Mouse (Mus musculus) A20 (cell line): ENCODE data around the gene Cln5.
A peak's percentile ranks its signal among the peaks of the same experiment; 100 is the strongest.

ENCODE experiments used
- DNase-seq: peaks from one replicate; pipeline ENCODE4 v3.0.0-alpha.2; 2011; ENCODE audit warnings: low read depth, low spot score

Cln5 gene

DNA sequence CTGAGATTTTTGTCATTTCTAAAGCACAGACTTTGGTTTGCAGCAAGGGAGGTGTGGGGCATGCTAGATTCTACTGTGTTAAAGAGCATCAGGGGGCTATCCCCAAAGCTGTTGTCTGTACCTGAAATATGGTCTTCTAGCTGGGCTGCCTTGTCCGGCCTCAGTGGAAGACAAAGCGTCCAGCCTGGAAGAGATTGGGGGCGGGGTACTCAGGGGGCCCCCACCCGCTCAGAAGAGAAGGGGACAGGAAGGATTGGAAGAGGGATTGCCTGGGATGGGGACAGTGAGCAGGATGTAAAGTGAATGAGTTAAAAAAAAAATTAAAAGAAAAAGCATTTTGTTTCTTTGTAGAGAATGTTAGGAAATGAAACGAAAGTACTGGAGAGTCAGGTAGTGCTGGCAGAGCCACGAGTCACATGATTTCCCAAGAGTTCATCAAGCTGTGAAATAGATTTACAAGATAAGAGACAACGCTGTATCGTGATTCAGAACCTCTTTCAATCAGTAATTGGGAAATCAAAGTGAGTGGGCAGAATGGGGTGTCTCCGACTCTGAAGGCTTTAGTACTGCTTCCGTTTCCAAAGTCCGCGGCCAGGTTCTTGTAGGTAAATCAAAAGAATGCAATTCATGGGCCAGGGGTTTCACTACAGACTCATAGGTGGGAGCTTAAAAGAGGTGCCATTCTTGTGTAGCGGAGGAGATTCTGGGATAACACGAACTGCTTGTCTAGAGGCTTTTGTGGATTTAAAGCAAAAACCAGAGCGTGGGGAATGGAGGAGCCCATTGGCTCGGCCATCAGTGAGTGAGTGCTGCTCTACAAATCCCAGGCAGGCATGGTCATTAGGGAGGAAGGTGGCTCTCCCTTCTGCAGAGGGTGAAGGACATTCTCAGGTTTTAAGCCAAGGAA, 8.2 kb downstream of the Cln5 start:
- DNase-seq = no peak

- DNase-seq = no peak
Measured at GRCm38 (mm10) chr14:103079209-103079977, 9.4 kb downstream of the Cln5 start.

DNA sequence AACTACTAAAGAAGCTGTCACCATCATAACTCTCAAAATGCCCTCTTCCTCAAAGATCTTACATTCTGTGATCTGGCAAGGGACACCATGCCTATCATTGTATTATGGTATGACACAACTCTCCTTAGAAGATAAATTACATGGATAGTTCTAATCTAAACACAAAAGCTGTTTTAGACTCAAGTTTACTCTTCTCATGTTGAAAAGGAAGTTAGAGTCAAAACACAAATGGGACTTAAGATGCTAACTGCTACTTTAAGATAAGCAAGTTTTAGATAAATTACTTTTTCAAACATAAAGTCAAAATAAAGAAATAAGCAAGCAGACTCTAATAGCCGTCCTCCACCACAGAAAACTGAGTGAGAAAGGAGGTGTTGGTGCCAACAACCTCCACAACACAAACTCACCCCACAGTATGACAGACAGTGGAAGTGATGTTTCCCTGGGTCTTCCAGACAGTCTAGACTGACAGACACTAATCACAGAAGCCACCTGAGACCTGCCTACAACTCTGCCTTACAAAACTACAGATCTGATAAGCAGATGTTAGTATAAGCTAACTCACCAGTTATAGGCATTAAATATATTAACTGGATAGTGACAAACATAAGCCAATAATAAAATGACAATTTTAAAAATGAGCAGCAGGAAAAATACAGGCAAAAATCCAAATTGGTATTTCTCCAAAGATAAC, 16.0 kb downstream of the Cln5 start:
- no peak for DNase-seq

DNA sequence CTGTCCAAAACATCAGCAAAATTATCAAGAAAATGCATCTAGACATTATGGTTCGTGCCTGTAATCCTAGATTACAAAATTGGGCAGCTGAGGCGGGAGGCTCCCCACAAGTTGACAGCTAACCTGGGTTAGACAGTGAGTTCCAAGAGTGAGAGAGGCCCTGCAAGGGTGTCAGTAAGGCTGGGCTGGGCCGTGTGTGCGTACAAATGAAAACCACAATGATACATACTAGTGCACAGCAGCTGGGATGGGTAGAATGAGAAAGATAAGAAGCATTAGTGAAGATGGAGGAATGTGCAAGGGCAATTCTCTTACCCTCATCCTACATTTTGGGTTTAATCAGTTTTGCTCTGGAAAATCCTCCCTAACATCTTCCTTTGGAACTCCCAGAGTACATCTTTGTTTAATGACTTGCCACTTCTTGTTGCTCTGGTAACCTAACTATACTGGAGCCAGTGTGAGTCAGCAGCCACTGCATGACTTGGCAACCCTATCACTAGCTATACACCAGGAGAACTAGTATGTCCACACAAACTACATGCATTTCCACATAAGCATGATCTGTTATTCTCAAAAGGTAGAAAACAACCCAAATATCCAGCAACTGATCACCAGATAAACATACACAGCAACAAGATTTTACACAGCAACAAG, 16.8 kb downstream of the Cln5 start:
- no peak for DNase-seq

DNA sequence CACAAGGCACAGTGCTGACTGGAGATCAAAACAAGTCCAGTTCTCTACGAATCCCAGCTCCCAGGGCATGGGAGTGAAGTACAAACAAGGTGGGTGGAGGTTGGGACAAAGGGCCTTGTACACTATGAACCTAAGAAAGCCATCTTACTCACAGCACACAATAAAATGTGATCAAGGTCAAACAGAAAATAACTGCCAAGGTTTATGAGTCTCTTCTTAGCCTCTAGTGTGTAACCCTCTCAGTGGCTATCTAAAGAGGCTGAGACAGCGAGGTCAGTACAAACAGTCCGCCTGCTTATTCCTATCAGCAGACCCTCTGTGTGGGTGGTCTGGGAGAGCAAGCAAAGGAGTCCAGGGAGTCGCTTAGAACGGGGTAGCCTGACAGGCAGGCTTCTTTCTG, 17.8 kb downstream of the Cln5 start:
- DNase-seq = no peak

DNA sequence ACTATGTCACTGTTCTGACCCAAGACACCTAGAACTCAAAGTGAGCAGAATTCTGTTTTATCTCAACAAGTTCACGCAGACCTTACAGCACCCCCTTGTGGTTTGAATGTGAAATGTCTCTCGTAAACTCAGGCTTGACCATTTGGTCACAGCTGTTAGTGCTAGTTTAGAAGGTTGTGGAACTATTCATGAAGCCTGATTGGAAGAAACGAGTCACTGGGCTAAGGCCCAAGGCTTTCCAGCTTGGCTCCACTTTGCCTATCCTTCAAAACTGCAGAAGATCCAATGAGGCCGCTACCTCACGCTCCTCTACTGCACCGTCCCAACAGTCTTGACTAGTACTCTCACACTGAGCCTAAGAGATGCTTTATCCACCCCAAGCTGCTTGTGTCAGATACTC, 18.6 kb downstream of the Cln5 start:
- DNase-seq = peak; percentile 71

DNA sequence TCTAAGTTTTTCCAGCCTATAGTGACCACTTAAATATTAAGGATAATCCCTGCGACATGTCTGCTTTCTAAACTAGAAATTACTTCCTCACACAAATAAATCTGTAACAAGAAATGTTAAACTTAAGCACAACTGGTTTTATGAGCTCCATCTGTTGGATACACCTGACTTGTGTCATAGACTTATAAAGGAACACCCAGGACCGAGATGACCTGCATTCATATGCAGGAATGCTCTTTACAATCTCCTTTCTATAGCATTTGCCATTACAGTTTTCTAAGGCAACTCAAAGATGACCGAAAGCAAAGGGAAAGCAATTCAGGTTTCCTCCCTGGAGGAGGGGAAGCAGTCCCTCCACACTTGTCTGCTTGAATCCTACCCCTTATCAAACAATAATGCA, 23.2 kb downstream of the Cln5 start:
- DNase-seq = no peak

- no peak for DNase-seq
Measured at GRCm38 (mm10) chr14:103093670-103094069, 23.7 kb downstream of the Cln5 start.

DNA sequence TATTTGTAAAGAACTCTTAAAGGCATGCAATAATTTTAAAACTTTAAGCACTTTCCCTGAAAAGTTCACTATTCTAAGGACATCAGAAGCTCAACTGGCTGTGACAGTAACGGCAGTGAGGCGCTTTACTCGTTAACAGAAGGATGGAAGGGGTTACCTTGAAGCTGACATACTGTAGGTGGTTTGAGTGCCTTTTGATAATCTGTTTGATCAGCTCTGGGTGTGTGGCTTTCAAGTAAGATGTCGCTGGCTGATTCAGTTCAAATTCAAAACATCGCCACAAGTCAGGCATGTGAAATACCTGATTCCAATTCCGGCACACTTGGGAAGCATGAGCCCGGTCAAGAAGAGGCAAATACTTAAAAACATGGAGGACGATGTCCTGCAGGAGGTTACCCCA, 25.0 kb downstream of the Cln5 start:
- no peak for DNase-seq

DNA sequence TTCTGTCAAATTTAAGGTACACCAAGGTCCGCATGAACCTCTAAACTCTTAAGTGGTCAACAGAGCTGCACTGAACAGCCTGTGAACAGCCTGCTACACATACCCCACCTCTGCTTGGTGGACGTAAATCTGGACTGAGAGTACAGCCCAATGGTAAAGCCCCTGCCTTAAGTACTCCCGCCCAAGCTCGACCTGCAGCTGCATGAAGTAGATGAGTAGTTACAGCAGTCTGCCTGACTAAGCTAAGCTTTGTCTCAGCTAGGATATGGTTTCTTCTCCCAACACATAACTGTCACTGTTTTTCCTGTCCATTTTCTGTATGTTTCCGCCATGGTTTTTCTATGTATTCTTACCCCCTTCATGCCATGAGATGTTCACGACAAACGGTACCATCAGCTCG, 25.8 kb downstream of the Cln5 start:
- DNase-seq = no peak

DNA sequence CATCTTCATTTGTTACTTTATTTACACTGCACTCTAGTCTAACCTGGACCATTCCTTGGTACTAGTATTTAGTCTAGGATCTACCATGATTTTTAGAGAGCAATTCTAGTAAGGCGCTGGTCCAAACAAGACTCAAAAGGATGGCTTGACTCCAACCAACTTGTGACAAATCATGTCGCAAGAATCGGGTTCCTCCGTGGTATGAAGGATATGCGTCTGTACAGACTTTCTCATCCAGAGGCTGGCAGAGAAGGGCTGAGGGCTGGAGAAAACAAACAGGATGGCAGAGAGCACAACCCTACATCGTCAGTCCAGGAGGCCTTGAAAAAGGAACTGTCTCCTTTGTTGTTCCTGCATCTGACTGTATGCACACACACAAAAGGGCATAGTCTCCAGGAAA, 26.6 kb downstream of the Cln5 start:
- DNase-seq = no peak

DNA sequence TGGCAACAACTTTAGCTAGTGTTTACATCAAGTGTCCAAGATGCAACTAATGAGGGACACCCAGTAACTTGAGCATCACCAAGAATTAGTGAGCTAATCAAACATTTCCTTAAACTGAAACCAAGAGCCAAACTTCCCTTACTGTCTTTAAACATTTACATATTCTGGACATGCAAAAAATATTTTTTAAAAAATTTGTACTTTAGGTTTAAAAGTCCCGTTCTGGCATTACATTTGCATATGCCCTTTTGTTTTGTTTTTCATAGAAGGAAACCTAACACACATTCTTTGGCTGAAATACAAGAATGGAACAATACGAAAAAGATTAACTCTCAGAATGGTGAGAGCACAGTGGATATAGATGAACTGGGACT, 28.2 kb downstream of the Cln5 start:
- DNase-seq = no peak

- DNase-seq = peak; percentile 89
Measured at GRCm38 (mm10) chr14:103098587-103099235, 28.7 kb downstream of the Cln5 start.

GRCm38 (mm10) chr14:103099238-103099933, 29.4 kb downstream of the Cln5 start, which contains the start of gene Fbxl3:
Fbxl3 (minus strand) TSS chr14:103099566.
- peak; percentile 99 for DNase-seq

- no peak for DNase-seq
Measured at GRCm38 (mm10) chr14:103100296-103100695, 30.3 kb downstream of the Cln5 start.

- DNase-seq = no peak
Measured at GRCm38 (mm10) chr14:103101171-103101570, 31.2 kb downstream of the Cln5 start.

GRCm38 (mm10) chr14:103102246-103102645, 32.2 kb downstream of the Cln5 start:
- no peak for DNase-seq

DNA sequence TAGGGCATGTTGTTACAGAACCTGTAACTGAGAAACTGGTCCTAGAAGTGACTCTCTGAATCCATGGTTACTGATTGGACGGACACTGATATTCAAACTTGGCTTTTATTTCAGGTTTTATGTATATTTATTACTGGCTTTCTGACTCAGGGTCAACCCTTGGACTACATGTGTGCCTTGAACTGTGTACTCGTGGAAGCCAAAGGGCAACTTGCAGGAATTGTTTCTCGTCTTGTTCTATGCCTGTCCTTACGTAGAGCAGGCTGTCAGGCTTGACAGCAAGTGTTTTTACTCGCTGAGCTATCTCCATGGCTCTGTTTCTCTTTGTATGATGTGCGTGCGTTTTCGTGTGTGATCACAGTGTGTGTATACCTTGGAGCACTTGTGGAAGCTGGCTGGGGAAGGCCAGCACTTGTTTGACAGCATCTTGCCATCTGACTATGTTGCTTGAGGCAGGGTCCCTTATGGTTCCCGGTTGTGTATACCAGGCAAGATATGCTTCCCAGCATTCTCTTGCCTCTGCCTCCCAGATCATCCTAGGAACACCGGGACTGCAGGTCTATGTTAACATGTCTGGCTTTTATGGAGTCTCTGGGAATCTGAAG, 32.8 kb downstream of the Cln5 start:
- DNase-seq = no peak

GRCm38 (mm10) chr14:103106301-103106700, 36.3 kb downstream of the Cln5 start:
- DNase-seq = no peak

- DNase-seq = no peak
Measured at GRCm38 (mm10) chr14:103109971-103110370, 40.0 kb downstream of the Cln5 start.
